Comparison of ENCODE assay signal across 25 mouse cellular contexts in the genomic region with DNA sequence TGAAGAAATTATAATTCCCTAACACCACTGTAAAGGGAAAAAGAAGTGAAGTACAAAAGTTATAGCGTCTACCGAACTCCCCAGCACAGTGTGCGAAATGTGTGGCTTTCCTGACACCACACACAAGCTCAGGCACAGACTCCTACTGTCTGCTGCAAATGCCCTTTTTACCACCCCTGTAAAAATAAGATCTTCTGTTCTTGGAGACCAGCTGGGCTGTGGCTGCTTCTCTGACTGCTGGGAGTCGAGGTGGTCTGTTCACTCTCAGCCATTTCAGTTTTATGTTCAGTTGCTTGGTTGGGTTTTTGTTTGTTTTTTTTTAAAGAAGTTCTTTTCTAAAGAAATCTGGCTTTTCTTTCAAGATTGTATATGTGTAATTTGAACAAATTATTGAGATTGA.
"Had no signal": no experiment of that assay in that cellular context is flagged by ENCODE, and none has a peak within 500 bp of the region (broad histone marks: within the 10 kb centered on the region; RNA-seq: fewer than 3 reads in every experiment).

No protein-coding gene starts in this region.

- H3K27me3 ChIP-seq: heart, embryonic 12.5 days; hindbrain, embryonic 13.5 days; hindbrain, embryonic 15.5 days; kidney, embryonic 15.5 days; limb, embryonic 12.5 days; liver, embryonic 13.5 days; liver, embryonic 15.5 days had no signal

- H3K4me1 ChIP-seq: hindbrain, embryonic 13.5 days; hindbrain, embryonic 15.5 days; kidney, embryonic 15.5 days; liver, embryonic 13.5 days; liver, embryonic 15.5 days had no signal

- H3K9ac ChIP-seq: heart, embryonic 12.5 days; hindbrain, embryonic 13.5 days; hindbrain, embryonic 15.5 days; kidney, embryonic 15.5 days; limb, embryonic 12.5 days; liver, embryonic 13.5 days; liver, embryonic 15.5 days had no signal

- ATAC-seq: hindbrain, postnatal 0 days; intestine, embryonic 16.5 days had no signal

- H3K4me2 ChIP-seq: heart, embryonic 12.5 days; hindbrain, embryonic 13.5 days; hindbrain, embryonic 15.5 days; kidney, embryonic 15.5 days; limb, embryonic 12.5 days; liver, embryonic 11.5 days; liver, embryonic 13.5 days; liver, embryonic 15.5 days had no signal

- H3K27ac ChIP-seq: heart, adult 2 months; hindbrain, embryonic 13.5 days; hindbrain, embryonic 15.5 days; hindbrain, postnatal 0 days; kidney, embryonic 15.5 days; kidney, postnatal 0 days; layer of hippocampus, adult 2 months; left cerebral cortex, adult 2 months; limb, embryonic 12.5 days; liver, embryonic 13.5 days; liver, embryonic 15.5 days had no signal

- DNase-seq: gastrocnemius, postnatal 14 days; gastrocnemius, postnatal 36 days; heart, adult 11 months; heart, adult 2 months; heart, postnatal 14 days; heart, postnatal 36 days; kidney, adult 11 months; kidney, adult 2 months; kidney, adult 9 months; kidney, postnatal 14 days; kidney, postnatal 4 days; liver; liver, embryonic 13.5 days had no signal

- H3K36me3 ChIP-seq: heart, embryonic 12.5 days; hindbrain, embryonic 13.5 days; hindbrain, embryonic 15.5 days; kidney, embryonic 15.5 days; limb, embryonic 12.5 days; liver, embryonic 13.5 days; liver, embryonic 15.5 days had no signal

- H3K4me3 ChIP-seq: heart, adult 2 months; heart, embryonic 12.5 days; hindbrain, embryonic 13.5 days; hindbrain, embryonic 15.5 days; kidney, embryonic 15.5 days; layer of hippocampus, adult 2 months; left cerebral cortex, adult 2 months; limb, embryonic 12.5 days; liver, embryonic 13.5 days; liver, embryonic 15.5 days had no signal

- H3K9me3 ChIP-seq: heart, embryonic 12.5 days; hindbrain, embryonic 13.5 days; hindbrain, embryonic 15.5 days; kidney, embryonic 15.5 days; limb, embryonic 12.5 days; liver, embryonic 13.5 days; liver, embryonic 15.5 days had no signal
